Mouse (Mus musculus) midbrain, embryonic 16.5 days (tissue): Measurements from ENCODE around the gene Dync1i1. TPM values are rescaled to one million over a fixed set of nuclear protein-coding genes. Genes with fewer than 3 reads are reported as not detected.
A peak's percentile ranks its signal among the peaks of the same experiment; 100 is the strongest.

Experiments
- ATAC-seq: fragments of 200-750 bp; cut with Nextera tagmentation; 2 replicates; pipeline ENCODE4 v1.8.0; 2017; ENCODE audit warnings: moderate TSS enrichment
- H3K27ac ChIP-seq: fragments of 300-500 bp; sonication (generic); 2 replicates; pipeline ENCODE4 v1.5.1; 2014; ENCODE audit warnings: mild to moderate bottlenecking, low read length, mixed read lengths
- H3K27me3 ChIP-seq: fragments of 300-500 bp; sonication (generic); 2 replicates; pipeline ENCODE4 v1.6.1; 2014; ENCODE audit warnings: low read depth, low read length, mixed read lengths; ENCODE audit not compliant: control insufficient read depth, insufficient read depth
- H3K36me3 ChIP-seq: fragments of 300-500 bp; sonication (generic); 2 replicates; pipeline ENCODE4 v1.6.1; 2014; ENCODE audit warnings: mild to moderate bottlenecking, low read length, moderate library complexity, mixed read lengths; ENCODE audit not compliant: control insufficient read depth, insufficient read depth
- H3K4me1 ChIP-seq: fragments of 300-500 bp; sonication (generic); 2 replicates; pipeline ENCODE4 v1.6.1; 2014; ENCODE audit warnings: mild to moderate bottlenecking, low read length, mixed read lengths; ENCODE audit not compliant: control insufficient read depth, insufficient read depth
- H3K4me2 ChIP-seq: fragments of 300-500 bp; sonication (generic); 2 replicates; pipeline ENCODE4 v1.6.1; 2014; ENCODE audit warnings: mild to moderate bottlenecking, low read length, mixed read lengths
- H3K4me3 ChIP-seq: fragments of 300-500 bp; sonication (generic); 2 replicates; pipeline ENCODE4 v1.5.1; 2014; ENCODE audit warnings: low read depth, mild to moderate bottlenecking, low read length, moderate library complexity, mixed read lengths
- H3K9ac ChIP-seq: fragments of 300-500 bp; sonication (generic); 2 replicates; pipeline ENCODE4 v1.6.1; 2014; ENCODE audit warnings: low read depth, low read length, mixed read lengths
- H3K9me3 ChIP-seq: fragments of 300-500 bp; sonication (generic); replicated peaks from 2 replicates; pipeline ENCODE4 v1.6.1; 2014; ENCODE audit warnings: mild to moderate bottlenecking, low read length, mixed read lengths; ENCODE audit not compliant: control insufficient read depth, poor library complexity, severe bottlenecking
- WGBS: fragments of 180-500 bp; shearing (Covaris S2); extraction: QIAGEN DNeasy Blood & Tissue Kit; methylation state at CpG from one replicate; pipeline ENCODE4 v1.1.7; 2014; 5-methylcytosine and 5-hydroxymethylcytosine counted together
- polyA plus RNA-seq: library from polyadenylated mRNA; unstranded; fragments of >200 nt; fragmentation: Nextera tagmentation; extraction: Ambion mirVana; gene quantifications from 2 replicates; pipeline ENCODE4 v1.2.1, GENCODE M21; 2015

Gene Dync1i1
- polyA plus RNA-seq, 1 experiment from 2014 or later, result 43.1 TPM

GRCm38 (mm10) chr6:5723986-5724385 lies 1.5 kb upstream of the Dync1i1 start:
- Histone ChIP-seq H3K9me3 (no peaks in the 10 kb centered on the region), H3K9ac (no peak overlapping the region), H3K4me1 (peaks cover 3% of the 10 kb centered on the region; the same call in 1 of the 2 replicates), H3K27me3 (0 out of 2 replicates have a peak, but pooled peaks cover 2% of the 10 kb centered on the region), H3K4me2 (no peak overlapping the region), H3K4me3 (no peak overlapping the region), H3K27ac (no peak overlapping the region), H3K36me3 (no peaks in the 10 kb centered on the region)
- no peak for ATAC-seq
- WGBS, result 85% methylated on average over 1 of the region's 1 CpGs

DNA sequence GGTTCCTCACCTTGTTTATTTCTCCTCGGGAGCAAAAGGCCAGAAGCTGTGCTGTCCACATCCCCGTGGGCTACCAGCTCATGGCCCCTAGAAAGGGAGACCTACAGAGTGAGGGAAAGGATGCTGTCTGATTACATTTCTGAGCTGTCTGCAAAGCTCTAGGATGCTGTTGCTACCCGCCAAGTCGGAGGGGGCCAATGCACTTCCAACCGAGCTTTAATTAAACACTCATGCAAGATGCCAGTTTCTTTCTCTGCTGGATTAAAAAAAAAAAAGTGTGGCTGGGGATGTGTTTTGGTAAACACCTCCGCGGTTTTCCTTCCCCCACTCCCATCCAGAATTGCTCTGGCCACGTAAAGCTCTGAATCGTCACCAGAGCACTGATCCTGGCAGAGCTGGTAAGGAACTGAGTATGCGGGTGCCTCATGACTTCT lies 815 bp downstream of the Dync1i1 start:
- 3% methylated on average over 10 of the region's 10 CpGs for WGBS
- 0 out of 2 replicates have a peak, but pooled peaks cover 2% of the 10 kb centered on the region for H3K27me3 ChIP-seq
- peak overlapping the region; percentile 97 for H3K4me2 ChIP-seq
- peak overlapping the region; percentile 70 for H3K4me3 ChIP-seq
- ATAC-seq, result peak; percentile 81
- peak overlapping the region; percentile 6; the same call in 1 of the 2 replicates for H3K27ac ChIP-seq
- H3K9me3 ChIP-seq, result no peaks in the 10 kb centered on the region
- H3K4me1 ChIP-seq, result peaks cover 3% of the 10 kb centered on the region; the same call in 1 of the 2 replicates
- H3K36me3 ChIP-seq, result no peaks in the 10 kb centered on the region
- peak overlapping the region; percentile 79 for H3K9ac ChIP-seq

DNA sequence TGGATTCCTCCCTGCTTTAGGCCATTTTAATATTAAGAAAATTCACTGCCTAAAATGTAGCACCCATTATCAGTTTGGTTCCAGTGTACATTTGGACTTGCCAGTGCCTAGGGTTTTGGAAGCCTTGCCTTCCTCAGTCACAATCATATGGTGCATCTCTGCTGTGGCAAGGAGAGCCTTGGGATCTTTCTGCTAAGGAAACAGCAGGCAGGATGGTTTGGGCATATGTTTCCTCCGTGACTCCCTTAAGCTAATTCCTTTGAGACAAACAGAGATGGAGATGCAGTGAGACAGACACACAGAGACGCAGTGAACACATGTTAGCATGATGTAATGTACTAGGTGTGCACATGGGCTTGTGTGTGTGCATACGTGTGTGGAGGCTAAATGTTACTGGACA lies 7.8 kb downstream of the Dync1i1 start:
- ATAC-seq, result no peak
- H3K9me3 ChIP-seq, result no peaks in the 10 kb centered on the region
- H3K36me3 ChIP-seq, result no peaks in the 10 kb centered on the region
- no peak overlapping the region for H3K27ac ChIP-seq
- 85% methylated on average over 3 of the region's 3 CpGs for WGBS
- no peaks in the 10 kb centered on the region for H3K4me1 ChIP-seq
- no peak overlapping the region for H3K4me2 ChIP-seq
- H3K9ac ChIP-seq, result no peak overlapping the region
- H3K4me3 ChIP-seq, result no peak overlapping the region
- no peaks in the 10 kb centered on the region for H3K27me3 ChIP-seq

- Histone ChIP-seq H3K4me1 (no peaks in the 10 kb centered on the region), H3K9me3 (no peaks in the 10 kb centered on the region), H3K36me3 (no peaks in the 10 kb centered on the region), H3K9ac (no peak overlapping the region), H3K27me3 (no peaks in the 10 kb centered on the region), H3K4me3 (no peak overlapping the region), H3K27ac (no peak overlapping the region), H3K4me2 (no peak overlapping the region)
- ATAC-seq, result no peak
These were observed 9.0 kb downstream of the Dync1i1 start for GRCm38 (mm10) chr6:5734398-5734797.

DNA sequence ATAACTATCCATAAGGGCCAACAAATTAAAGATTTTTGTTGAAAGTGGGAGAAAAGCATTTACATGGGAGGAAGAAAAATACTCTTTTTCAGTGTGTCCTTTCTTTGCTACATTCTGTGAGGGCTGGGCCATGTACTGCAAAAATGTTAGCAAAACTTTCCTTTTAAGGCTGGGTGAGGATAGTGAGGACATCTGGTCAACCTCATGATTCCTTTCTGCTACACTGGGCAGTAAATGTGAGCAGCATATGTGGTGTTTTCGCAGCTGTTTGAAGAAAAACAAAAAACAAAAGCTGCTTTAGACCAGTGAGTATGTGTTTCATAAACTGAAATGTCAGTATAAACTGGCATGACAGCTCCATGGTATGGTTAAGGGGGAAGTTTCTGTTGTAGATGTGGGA lies 9.4 kb downstream of the Dync1i1 start:
- H3K36me3 ChIP-seq, result no peaks in the 10 kb centered on the region
- no peaks in the 10 kb centered on the region for H3K27me3 ChIP-seq
- no peak overlapping the region for H3K4me3 ChIP-seq
- no peak overlapping the region for H3K4me2 ChIP-seq
- no peaks in the 10 kb centered on the region for H3K9me3 ChIP-seq
- ATAC-seq, result no peak
- no peak overlapping the region for H3K9ac ChIP-seq
- no peaks in the 10 kb centered on the region for H3K4me1 ChIP-seq
- 84% methylated on average over 1 of the region's 1 CpGs for WGBS
- H3K27ac ChIP-seq, result no peak overlapping the region

DNA sequence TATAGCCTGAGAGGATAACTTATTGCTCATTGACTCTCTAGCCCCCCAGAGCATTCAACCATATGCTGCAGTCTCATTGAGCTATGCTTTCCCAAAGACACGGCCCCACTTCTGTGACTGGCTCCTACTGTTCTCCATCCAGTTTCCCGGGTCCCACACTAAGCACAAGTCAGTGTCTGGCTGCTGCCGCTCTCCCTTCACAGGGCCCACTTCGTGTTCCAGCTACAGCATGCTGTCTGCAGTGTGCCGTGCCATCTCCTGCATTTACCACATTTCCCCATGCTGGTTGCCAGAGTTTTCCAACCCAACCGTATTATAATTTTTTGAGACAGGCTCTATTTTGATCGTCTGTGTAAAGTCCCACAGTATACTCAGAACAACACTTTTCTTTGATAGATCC lies 14.3 kb downstream of the Dync1i1 start:
- Histone ChIP-seq H3K9ac (no peak overlapping the region), H3K4me2 (no peak overlapping the region), H3K4me3 (no peak overlapping the region), H3K27me3 (no peaks in the 10 kb centered on the region), H3K27ac (no peak overlapping the region), H3K36me3 (no peaks in the 10 kb centered on the region), H3K4me1 (no peaks in the 10 kb centered on the region), H3K9me3 (no peaks in the 10 kb centered on the region)
- WGBS, result 68% methylated on average over 7 of the region's 7 CpGs
- ATAC-seq, result no peak

- Histone ChIP-seq H3K36me3 (no peaks in the 10 kb centered on the region), H3K9ac (no peak overlapping the region), H3K27me3 (no peaks in the 10 kb centered on the region), H3K4me2 (no peak overlapping the region), H3K27ac (no peak overlapping the region), H3K9me3 (no peaks in the 10 kb centered on the region), H3K4me1 (no peaks in the 10 kb centered on the region), H3K4me3 (no peak overlapping the region)
- 69% methylated on average over 6 of the region's 6 CpGs for WGBS
- ATAC-seq, result no peak
These were observed 16.1 kb downstream of the Dync1i1 start for GRCm38 (mm10) chr6:5741395-5742032.

DNA sequence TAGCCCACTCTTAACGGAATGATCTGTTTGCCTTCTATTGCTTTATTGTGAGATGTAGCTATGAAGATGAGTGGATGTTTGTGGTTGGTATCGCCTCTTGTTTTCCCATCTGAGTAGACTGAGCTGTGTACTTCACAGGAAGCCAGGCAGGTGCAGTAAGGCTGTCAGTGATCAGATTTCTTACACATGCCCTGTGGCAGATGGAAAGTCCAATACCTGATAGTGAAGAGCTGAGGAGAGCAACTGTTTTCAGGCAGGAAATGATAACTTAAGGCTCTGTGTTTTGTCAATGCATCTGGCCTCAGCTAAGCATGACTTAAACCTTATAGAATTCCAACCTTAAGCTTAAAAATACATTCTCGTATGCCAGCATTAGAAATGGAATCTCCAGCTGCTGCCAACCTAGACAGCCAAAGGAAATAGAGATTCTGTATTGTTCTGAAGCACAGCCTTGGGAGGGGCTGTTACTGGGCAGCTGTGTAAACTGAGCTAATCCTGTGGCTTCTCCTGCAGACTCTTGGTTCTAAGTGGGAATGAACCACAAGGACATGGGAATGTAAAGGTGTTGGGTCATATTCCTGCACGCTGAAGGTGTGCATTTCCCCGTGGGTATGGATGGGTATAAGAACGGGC lies 24.8 kb downstream of the Dync1i1 start:
- Histone ChIP-seq H3K27ac (no peak overlapping the region), H3K4me3 (no peak overlapping the region), H3K4me1 (no peaks in the 10 kb centered on the region), H3K27me3 (no peaks in the 10 kb centered on the region), H3K9me3 (no peaks in the 10 kb centered on the region), H3K36me3 (no peaks in the 10 kb centered on the region), H3K4me2 (no peak overlapping the region), H3K9ac (no peak overlapping the region)
- 83% methylated on average over 6 of the region's 6 CpGs for WGBS
- no peak for ATAC-seq

- 0 out of 2 replicates have a peak overlapping the region, but pooled peaks have one; percentile 14 for H3K4me2 ChIP-seq
- H3K4me1 ChIP-seq, result no peaks in the 10 kb centered on the region
- H3K4me3 ChIP-seq, result no peak overlapping the region
- H3K9me3 ChIP-seq, result no peaks in the 10 kb centered on the region
- 64% methylated on average over 16 of the region's 16 CpGs for WGBS
- H3K27me3 ChIP-seq, result no peaks in the 10 kb centered on the region
- no peak overlapping the region for H3K9ac ChIP-seq
- H3K27ac ChIP-seq, result no peak overlapping the region
- H3K36me3 ChIP-seq, result no peaks in the 10 kb centered on the region
- ATAC-seq, result peak; percentile 66
These were observed 26.7 kb downstream of the Dync1i1 start for GRCm38 (mm10) chr6:5752128-5752527.
